Mouse (Mus musculus) G1E (cell line): ENCODE results near the gene Antxr1.

Source experiments
- CTCF ChIP-seq: IDR thresholded peaks from 2 replicates; pipeline ENCODE4 v1.5.1; 2012; ENCODE audit warnings: low read depth, low read length, inconsistent platforms, mixed read lengths
- GATA1 ChIP-seq: IDR thresholded peaks from 2 replicates; pipeline ENCODE4 v1.6.1; 2012; ENCODE audit warnings: borderline replicate concordance, low read length, inconsistent platforms, mixed read lengths

- TF ChIP-seq GATA1 (no peak), CTCF (no peak)
These were observed 105.6 kb downstream of the Antxr1 start for GRCm38 (mm10) chr6:87230041-87230440.
